Mouse (Mus musculus): ENCODE results near the gene Zfp148.

Gene Zfp148

GRCm38 (mm10) chr16:33379944-33380881 is at the start of gene Zfp148:
TSS of gene Zfp148 (plus strand) at chr16:33380836.
- DNase-seq, result peak; percentile 89 to 92

GRCm38 (mm10) chr16:33333015-33333414 is 47.6 kb upstream of the Zfp148 start:
- no peak for DNase-seq

DNA sequence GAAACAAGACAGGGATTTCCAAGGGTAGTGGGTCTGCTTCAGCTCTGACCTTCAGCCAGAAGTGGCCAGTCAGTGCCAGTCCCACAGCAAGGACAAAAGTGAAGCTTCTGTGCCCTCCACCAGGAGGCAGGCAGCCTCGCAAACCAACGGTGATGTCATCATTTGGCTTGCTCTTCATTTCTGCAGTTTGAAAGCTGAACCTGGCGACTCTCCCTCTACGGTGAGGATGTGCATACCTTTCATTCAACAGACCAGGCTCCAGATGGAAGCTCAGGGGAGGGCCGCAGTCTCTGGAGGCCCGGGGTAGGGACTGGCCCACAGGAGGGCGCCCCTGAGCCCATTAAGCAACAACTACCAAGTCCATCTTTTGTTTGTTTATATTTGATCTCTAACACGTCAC is 43.5 kb upstream of the Zfp148 start:
- DNase-seq, result peak; percentile 80 to 84

DNA sequence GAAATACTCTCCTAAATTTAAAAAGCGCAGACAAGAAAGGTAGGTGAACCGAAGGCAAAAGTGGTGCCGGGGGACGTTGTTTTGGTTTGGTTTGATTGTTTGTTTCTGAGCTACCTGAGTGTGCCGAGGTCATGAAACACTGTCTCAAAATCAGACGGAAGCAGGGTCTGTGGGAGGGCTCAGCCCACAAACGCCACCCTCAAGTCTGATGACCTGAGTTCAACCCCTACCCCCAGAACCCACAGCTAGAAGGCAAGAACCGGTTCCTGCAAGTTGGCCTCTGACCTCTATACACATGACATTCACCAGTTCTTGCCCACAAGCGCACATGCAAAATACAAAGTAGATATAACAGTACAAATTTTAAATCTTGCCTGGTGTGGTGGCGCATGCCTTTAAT is 43.0 kb upstream of the Zfp148 start:
- DNase-seq, result no peak

DNA sequence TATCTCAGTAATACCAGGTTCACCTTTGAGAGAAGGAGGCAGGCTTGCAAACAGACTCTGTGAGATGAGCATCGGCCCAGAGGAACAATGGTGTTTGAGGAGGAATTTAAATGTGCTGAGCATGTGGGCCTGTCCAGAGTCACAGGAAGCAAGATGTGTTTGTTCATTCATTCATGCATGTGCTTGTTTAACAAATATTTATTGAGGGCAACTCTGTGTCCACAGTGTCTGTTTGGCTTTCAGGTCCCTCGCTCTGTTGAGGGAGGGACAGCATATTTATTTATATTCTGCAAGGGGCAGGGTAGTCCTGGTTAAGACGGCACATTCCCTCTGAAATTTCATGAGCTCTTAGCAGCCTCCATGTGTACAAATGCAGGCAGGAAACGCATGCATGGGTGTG is 42.1 kb upstream of the Zfp148 start:
- no peak for DNase-seq

GRCm38 (mm10) chr16:33339476-33339875 is 41.2 kb upstream of the Zfp148 start:
- no peak for DNase-seq

- no peak for DNase-seq
Observed at GRCm38 (mm10) chr16:33342356-33342755, 38.3 kb upstream of the Zfp148 start.

- no peak for DNase-seq
Observed at GRCm38 (mm10) chr16:33343106-33343505, 37.5 kb upstream of the Zfp148 start.

DNA sequence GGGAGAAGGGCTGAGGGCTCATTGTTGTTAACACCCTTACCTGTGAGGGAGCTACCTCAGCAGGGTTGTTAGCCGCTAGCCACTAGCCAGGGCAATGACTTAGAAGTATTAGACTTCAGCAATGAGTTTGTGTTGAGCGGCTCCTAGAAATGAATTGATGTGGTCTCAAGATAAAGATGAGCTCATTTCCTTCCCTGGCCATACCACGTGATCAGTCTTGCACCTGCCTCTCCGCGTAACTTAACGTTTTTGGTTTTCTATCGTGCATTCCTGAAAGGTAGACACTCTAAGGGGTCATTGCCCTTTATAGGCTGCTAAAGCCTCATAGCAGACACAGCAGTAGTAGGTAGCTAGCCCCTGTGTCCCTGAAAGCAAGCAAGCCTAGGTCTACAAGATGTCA is 37.0 kb upstream of the Zfp148 start:
- peak; percentile 48 to 52 for DNase-seq

DNA sequence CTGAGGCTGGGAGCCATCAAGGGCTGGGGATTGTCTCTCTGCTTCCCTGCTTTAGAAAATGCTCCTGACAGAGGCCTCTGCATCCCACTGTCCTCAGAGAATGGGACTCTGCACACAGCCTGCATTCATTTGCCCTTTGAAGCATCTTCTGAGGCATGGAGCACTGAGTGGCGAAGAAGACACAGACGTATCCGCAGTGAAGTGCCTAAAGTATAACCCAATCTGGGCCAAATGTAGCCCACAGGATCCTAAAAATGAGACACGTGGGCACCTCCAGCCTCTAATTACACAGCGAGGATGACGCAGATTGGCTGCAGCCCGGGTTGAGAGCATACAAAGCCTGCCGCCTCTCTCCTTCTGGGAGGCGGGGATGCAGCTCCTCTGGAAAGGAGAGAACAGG is 36.3 kb upstream of the Zfp148 start:
- no peak for DNase-seq

- peak; percentile 43 to 53 for DNase-seq
Observed at GRCm38 (mm10) chr16:33344875-33345274, 35.8 kb upstream of the Zfp148 start.

GRCm38 (mm10) chr16:33346376-33346775 is 34.3 kb upstream of the Zfp148 start:
- DNase-seq, result no peak

DNA sequence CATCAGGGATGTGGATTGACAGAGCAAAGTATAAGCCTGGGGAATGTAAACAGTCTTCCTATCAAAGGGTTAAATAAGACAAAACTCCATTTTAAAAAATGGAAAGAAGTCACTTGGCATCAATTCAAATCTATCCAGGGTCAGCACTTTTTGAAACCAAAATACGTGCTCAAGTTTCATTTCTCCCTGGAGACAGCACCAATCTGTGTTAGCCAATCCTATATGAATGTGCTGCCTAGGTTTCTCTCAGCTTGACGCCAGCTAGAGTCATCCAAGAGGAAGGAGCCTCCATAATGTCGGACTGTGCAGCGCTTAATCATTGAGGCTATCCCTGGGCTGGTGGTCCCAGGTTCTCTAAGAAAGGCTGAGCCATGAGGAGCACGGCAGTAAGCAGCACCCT is 33.5 kb upstream of the Zfp148 start:
- no peak for DNase-seq

DNA sequence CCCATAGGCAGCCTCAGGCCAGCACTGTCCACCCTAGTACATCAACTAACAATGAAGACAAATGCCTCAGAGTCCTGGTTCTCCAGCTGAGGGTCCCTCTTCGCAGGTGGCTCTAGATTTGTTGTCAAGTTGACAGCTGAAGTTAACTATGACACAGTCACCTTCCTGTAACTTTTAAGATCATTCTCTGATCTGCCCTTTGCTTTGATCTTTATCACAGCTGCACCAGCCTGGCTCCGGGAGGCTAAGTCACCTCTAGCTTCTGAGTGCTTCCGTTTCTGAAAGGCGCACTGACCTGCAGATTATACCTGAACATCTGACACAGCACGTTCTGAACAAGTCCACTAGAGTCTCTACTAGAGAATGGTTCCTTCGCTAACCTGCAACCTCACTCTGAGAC is 22.8 kb upstream of the Zfp148 start:
- peak; percentile 33 to 45 for DNase-seq

- DNase-seq, result no peak
Observed at GRCm38 (mm10) chr16:33365772-33366171, 14.9 kb upstream of the Zfp148 start.

- DNase-seq, result no peak
Observed at GRCm38 (mm10) chr16:33368632-33369031, 12.0 kb upstream of the Zfp148 start.

- DNase-seq, result peak; percentile 24 to 35
Observed at GRCm38 (mm10) chr16:33370836-33371235, 9.8 kb upstream of the Zfp148 start.

GRCm38 (mm10) chr16:33372611-33373010 is 8.0 kb upstream of the Zfp148 start:
- DNase-seq, result no peak

GRCm38 (mm10) chr16:33373326-33373725 is 7.3 kb upstream of the Zfp148 start:
- DNase-seq, result no peak

DNA sequence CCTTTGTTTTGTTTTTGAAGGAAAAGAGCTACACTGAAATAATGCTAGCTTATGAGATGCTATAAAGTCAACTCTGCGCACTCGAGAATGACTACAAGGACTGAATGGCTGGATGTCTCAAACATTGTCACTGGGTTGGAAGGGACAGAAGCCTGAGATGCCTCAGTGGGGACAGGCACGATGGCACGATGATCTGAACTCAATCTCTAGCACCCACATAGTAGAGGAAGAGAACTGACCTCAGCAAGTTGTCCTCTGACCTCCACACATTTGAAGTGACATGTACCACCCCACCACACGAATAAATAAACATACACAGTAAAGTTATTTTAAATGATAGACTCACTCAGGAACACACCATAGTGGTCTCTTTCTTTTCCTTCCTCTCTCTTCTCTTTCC is 4.4 kb upstream of the Zfp148 start:
- DNase-seq, result no peak

DNA sequence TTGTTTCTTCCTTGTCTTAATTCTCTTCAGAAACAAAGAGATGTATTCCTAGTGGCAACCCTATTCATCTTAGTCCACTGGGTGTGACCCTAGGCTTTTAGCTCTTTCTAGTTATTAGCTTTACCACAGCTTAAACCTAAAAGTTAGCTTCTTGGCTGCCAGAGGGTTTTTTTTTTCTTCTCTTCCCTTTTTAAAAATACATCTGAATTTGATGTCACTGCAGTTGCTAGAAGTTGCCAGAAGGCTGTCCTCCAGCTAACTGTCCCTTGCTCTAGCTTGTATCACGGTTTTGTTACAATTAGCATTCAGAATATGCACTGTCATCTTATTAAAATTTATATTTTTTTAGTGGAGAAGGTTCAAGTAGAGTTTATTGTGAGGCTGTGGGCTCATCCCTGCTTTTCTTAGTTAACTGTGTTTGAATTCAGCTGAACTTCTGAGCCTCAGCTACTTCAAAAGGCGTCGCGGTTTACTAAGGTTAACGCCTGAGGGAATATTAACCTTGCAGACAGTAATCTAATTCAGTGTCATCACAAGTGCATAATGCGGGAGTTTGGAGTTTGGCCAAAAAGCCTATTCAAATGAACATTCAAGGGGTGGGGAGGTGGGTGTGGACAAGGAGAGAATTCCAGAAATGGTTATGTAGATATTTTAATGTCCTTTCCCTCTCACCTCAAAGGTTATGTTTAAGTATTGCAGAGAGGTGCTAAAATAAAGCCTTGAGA is 1.3 kb upstream of the Zfp148 start:
- DNase-seq, result no peak

- peak; percentile 57 to 71 for DNase-seq
Observed at GRCm38 (mm10) chr16:33380882-33381613, 412 bp downstream of the Zfp148 start.

GRCm38 (mm10) chr16:33381614-33382245 is 1.1 kb downstream of the Zfp148 start:
- DNase-seq, result peak in 1 of 2 experiments; percentile 12
